Mouse (Mus musculus) bone marrow, adult 2 months (tissue): ENCODE results near the gene Ensa.

Source experiments
- CTCF ChIP-seq: fragments of 200-500 bp; IDR thresholded peaks from 2 replicates; pipeline ENCODE4 v1.5.1; 2011; ENCODE audit warnings: low read length, control low read depth; ENCODE audit not compliant: control insufficient read depth, insufficient read depth
- POLR2A ChIP-seq: fragments of 200-500 bp; IDR thresholded peaks from 2 replicates; pipeline ENCODE4 v1.6.1; 2011; ENCODE audit warnings: low read depth, mild to moderate bottlenecking, control low read depth, low read length, borderline replicate concordance; ENCODE audit not compliant: control insufficient read depth

DNA sequence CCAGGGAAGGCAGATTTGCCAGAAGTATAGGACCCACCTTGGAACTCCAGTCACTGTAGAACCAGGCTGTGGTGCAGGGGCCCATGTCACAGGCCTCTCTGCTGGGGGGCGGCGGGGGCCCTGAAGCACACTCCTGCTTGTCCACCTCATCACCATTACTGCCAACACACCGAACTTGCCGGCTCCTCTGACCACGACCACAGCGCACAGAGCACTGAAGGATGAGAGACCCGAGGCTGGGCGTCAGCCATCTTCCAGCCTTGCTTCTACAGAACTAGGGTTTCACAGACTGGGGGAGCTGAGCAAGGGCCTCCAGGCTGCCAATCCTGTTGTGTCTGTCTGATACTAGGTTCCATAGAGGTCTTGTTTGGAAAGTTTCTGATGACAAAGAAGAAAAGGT is 54.8 kb downstream of the Ensa start:
- TF ChIP-seq CTCF = no peak
- no peak for TF ChIP-seq POLR2A
